Mouse (Mus musculus) large intestine, adult 2 months (tissue): ENCODE measurements around the gene Scamp1. TPM values are rescaled to one million over a fixed set of nuclear protein-coding genes. Genes with fewer than 3 reads are reported as not detected.

Experiments
- DNase-seq: peaks from one replicate; pipeline ENCODE4 v3.0.0-alpha.2; 2012; ENCODE audit warnings: low read depth, low spot score
- WGBS: fragments of 180-500 bp; shearing (Covaris S2); methylation state at CpG from one replicate; pipeline ENCODE4 v1.1.7; 2018; 5-methylcytosine and 5-hydroxymethylcytosine counted together
- polyA plus RNA-seq: library from polyadenylated mRNA; depleted of rRNA; stranded (reverse); fragments of >200 nt; gene quantifications from 2 replicates; pipeline ENCODE4 v1.2.3, GENCODE M21; 2012; rRNA removed

Scamp1 gene
- polyA plus RNA-seq, 1 experiment: 15.3 TPM

- WGBS: 79% methylated on average over 9 of the region's 9 CpGs
- DNase-seq: no peak
These were observed 129.8 kb downstream of the Scamp1 start for GRCm38 (mm10) chr13:94155657-94156429.

- DNase-seq: no peak
- 66% methylated on average over 15 of the region's 15 CpGs for WGBS
These were observed 131.0 kb downstream of the Scamp1 start for GRCm38 (mm10) chr13:94154512-94155296.

- 80% methylated on average over 6 of the region's 6 CpGs for WGBS
- no peak for DNase-seq
These were observed 132.0 kb downstream of the Scamp1 start for GRCm38 (mm10) chr13:94153658-94154057.

GRCm38 (mm10) chr13:94152836-94153235 lies 132.8 kb downstream of the Scamp1 start:
- DNase-seq: no peak
- WGBS: 89% methylated on average over 10 of the region's 10 CpGs

Other genes with a start within 250 kb of the Scamp1 start
- gene Lhfpl2, start 228.1 kb downstream of the Scamp1 start, polyA plus RNA-seq: 20.9 and 41.2 TPM in 2 replicates
- 44.0 and 50.9 TPM in 2 replicates for gene Ap3b1, start 73.1 kb upstream of the Scamp1 start, polyA plus RNA-seq